Mouse (Mus musculus) ES-E14 (cell line): ENCODE data around the gene Card9.

Experiments
- CHD2 ChIP-seq: IDR thresholded peaks from 2 replicates; pipeline ENCODE4 v1.6.1; 2014; ENCODE audit warnings: mild to moderate bottlenecking, low read depth, low read length, inconsistent platforms
- ZC3H11A ChIP-seq: IDR thresholded peaks from 2 replicates; pipeline ENCODE4 v1.6.1; 2012; ENCODE audit warnings: low read depth, mild to moderate bottlenecking, inconsistent platforms, low read length, borderline replicate concordance
- ZNF384 ChIP-seq: IDR thresholded peaks from 2 replicates; pipeline ENCODE4 v1.6.1; 2012; ENCODE audit warnings: low read depth, low read length, inconsistent platforms

- TF ChIP-seq ZNF384: no peak
- no peak for TF ChIP-seq CHD2
- no peak for TF ChIP-seq ZC3H11A
Measured at GRCm38 (mm10) chr2:26305555-26305954, 55.2 kb downstream of the Card9 start.
